Mouse (Mus musculus) ES-Bruce4 (cell line): ENCODE data around the gene Pum3. TPM values are rescaled to one million over a fixed set of nuclear protein-coding genes. Genes with fewer than 3 reads are reported as not detected.

Experiments used
- H3K27ac ChIP-seq: 2 replicates; pipeline ENCODE4 v1.5.1; 2012; ENCODE audit warnings: low read length, inconsistent platforms; ENCODE audit not compliant: insufficient read depth
- H3K27me3 ChIP-seq: 2 replicates; pipeline ENCODE4 v1.6.1; 2012; ENCODE audit warnings: mild to moderate bottlenecking, low read length, inconsistent platforms; ENCODE audit not compliant: control insufficient read depth, poor library complexity, insufficient read depth, severe bottlenecking
- H3K36me3 ChIP-seq: 2 replicates; pipeline ENCODE4 v1.6.1; 2012; ENCODE audit warnings: inconsistent platforms, mild to moderate bottlenecking, low read length, moderate library complexity; ENCODE audit not compliant: control insufficient read depth, poor library complexity, insufficient read depth, severe bottlenecking
- H3K4me1 ChIP-seq: one replicate; pipeline ENCODE4 v1.8.1; 2011; ENCODE audit warnings: low read length; ENCODE audit not compliant: control insufficient read depth, insufficient read depth
- H3K4me3 ChIP-seq: 2 replicates; pipeline ENCODE4 v1.5.1; 2011; ENCODE audit warnings: low read depth, mild to moderate bottlenecking, low read length
- H3K9ac ChIP-seq: 2 replicates; pipeline ENCODE4 v1.6.1; 2012; ENCODE audit warnings: low read depth, mild to moderate bottlenecking, inconsistent platforms; ENCODE audit not compliant: poor library complexity, severe bottlenecking
- H3K9me3 ChIP-seq: replicated peaks from 2 replicates; pipeline ENCODE4 v1.6.1; 2012; ENCODE audit warnings: mild to moderate bottlenecking, low read length, inconsistent platforms; ENCODE audit not compliant: control insufficient read depth, poor library complexity, insufficient read depth, severe bottlenecking
- CTCF ChIP-seq: IDR thresholded peaks from one replicate; pipeline ENCODE4 v1.8.1; 2011; ENCODE audit warnings: low read depth, low read length
- EP300 ChIP-seq: IDR thresholded peaks from 2 replicates; pipeline ENCODE4 v1.6.1; 2011; ENCODE audit warnings: low read depth, low read length; ENCODE audit not compliant: insufficient read depth
- POLR2A ChIP-seq: IDR thresholded peaks from one replicate; pipeline ENCODE4 v1.8.1; 2011; ENCODE audit warnings: low read length; ENCODE audit not compliant: insufficient read depth
- polyA plus RNA-seq: library from polyadenylated mRNA; stranded (reverse); fragments of >200 nt; gene quantifications from 2 replicates; pipeline ENCODE4 v1.2.4, GENCODE M21; 2011; ENCODE audit warnings: low read depth; ENCODE audit not compliant: missing spikeins, insufficient read depth, insufficient read length

The Pum3 gene
- polyA plus RNA-seq, 1 experiment, result 201 TPM

DNA sequence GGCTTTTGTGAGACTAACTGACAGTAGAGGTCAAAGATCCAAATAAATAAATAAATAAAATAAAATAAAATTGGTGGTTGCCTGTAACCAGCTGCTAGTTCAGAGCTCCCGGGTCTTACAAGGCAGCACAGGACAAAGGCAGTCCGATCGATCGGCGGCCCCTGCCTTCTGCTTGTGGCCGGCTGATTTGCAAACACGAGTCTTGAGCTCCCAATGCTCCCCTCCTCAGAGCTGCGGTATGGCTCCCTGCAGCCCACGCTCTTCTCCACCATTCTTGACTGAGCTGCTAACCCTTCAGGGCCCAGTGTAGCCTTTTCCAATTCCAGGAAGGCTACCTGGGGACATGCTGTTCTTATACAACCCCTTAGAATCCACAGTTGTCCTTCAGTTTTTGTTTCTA lies 31.8 kb downstream of the Pum3 start:
- Histone ChIP-seq H3K4me1 (no peaks in the 10 kb centered on the region), H3K9ac (no peak overlapping the region), H3K36me3 (peaks cover 51% of the 10 kb centered on the region), H3K9me3 (no peaks in the 10 kb centered on the region), H3K27ac (no peak overlapping the region), H3K27me3 (no peaks in the 10 kb centered on the region), H3K4me3 (no peak overlapping the region)
- TF ChIP-seq EP300 (no peak), POLR2A (no peak), CTCF (no peak)

DNA sequence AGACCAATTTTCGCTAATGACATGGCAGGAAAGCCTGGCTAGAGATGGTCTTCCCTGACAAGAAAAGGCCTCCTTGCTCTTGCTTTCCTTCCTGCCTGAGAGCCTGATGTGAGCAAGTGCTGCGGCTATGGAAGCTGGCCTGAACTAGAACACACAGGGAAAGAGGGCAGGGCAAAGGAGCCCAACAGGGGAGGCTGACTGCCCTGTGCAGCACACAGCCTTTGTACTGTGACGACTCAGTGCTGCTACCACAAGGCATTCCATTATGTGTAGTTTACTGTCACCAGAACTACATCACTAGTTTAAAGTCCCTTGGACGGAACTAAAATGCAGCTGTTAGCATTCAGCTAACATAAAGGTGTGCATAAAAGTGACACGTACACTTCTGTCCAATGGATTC lies 32.4 kb downstream of the Pum3 start:
- no peaks in the 10 kb centered on the region for H3K27me3 ChIP-seq
- no peak overlapping the region for H3K4me3 ChIP-seq
- peaks cover 55% of the 10 kb centered on the region for H3K36me3 ChIP-seq
- no peaks in the 10 kb centered on the region for H3K4me1 ChIP-seq
- TF ChIP-seq CTCF, result no peak
- no peak for TF ChIP-seq POLR2A
- TF ChIP-seq EP300, result no peak
- H3K27ac ChIP-seq, result no peak overlapping the region
- no peaks in the 10 kb centered on the region for H3K9me3 ChIP-seq
- no peak overlapping the region for H3K9ac ChIP-seq

DNA sequence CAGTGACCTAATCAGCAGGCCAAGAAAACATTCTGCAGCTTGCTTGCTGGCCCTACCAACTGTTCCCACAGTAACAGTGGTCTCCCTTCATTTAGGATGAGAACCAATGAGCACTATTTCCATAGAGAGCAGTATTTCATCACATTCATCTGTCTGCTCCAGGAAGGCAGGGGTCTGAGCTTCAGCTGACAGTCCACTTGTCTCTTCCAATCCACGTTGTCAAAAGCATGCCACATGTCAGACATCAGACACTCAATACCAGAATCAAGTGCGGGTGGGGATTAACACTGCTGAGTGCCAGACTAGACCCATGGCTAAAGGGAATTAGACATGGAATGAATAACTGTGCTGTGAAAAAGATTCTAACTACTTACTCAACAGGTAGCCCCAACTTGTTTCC lies 32.9 kb downstream of the Pum3 start:
- Histone ChIP-seq H3K4me3 (no peak overlapping the region), H3K36me3 (peaks cover 56% of the 10 kb centered on the region), H3K9me3 (no peaks in the 10 kb centered on the region), H3K27me3 (no peaks in the 10 kb centered on the region), H3K4me1 (no peaks in the 10 kb centered on the region), H3K9ac (no peak overlapping the region), H3K27ac (no peak overlapping the region)
- no peak for TF ChIP-seq EP300
- no peak for TF ChIP-seq CTCF
- TF ChIP-seq POLR2A, result no peak

DNA sequence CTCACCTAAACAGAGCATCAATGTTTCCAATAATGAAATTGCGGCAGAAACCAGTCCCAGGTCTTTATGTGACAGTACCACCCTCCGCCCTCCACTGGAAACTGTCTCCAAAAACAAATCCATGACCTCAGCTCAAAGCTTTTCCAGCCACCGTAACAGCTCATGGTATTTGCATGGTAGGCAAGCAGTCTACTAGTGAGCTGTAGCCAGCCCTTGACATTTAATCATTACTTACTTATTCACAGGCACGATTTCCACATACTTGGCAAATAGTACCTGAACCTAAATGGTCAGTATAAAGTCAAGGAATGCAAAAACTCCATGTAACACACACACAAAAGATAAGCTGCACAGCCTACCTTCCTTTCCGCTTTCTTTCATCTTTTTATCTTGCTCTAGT lies 33.7 kb downstream of the Pum3 start:
- Histone ChIP-seq H3K27ac (no peak overlapping the region), H3K4me1 (no peaks in the 10 kb centered on the region), H3K9me3 (no peaks in the 10 kb centered on the region), H3K9ac (no peak overlapping the region), H3K27me3 (no peaks in the 10 kb centered on the region), H3K4me3 (no peak overlapping the region), H3K36me3 (peaks cover 62% of the 10 kb centered on the region)
- TF ChIP-seq POLR2A, result no peak

DNA sequence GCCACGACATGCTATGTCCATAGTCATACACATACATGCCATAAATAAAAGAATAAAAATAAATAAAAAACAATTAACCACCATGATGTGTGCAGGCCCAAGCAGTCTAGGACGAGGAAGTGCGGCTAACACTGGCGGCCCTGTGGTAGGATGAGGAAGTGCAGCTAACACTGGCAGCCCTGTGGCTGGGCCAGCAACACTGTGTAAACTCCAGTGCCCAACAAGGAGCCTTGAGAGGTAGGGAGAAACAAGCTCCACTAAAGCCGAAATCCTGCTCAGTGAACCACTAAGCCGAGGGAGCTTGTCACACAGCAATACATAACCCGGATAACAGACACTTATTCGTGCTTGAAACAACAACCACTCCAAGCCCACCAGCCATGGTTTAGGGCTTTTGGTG lies 34.1 kb downstream of the Pum3 start:
- Histone ChIP-seq H3K27ac (no peak overlapping the region), H3K4me3 (no peak overlapping the region), H3K36me3 (peaks cover 64% of the 10 kb centered on the region), H3K9ac (no peak overlapping the region), H3K4me1 (no peaks in the 10 kb centered on the region), H3K9me3 (no peaks in the 10 kb centered on the region), H3K27me3 (no peaks in the 10 kb centered on the region)
- TF ChIP-seq CTCF (no peak), EP300 (no peak), POLR2A (no peak)

GRCm38 (mm10) chr19:27394341-27394990 lies 35.2 kb downstream of the Pum3 start:
- Histone ChIP-seq H3K27ac (no peak overlapping the region), H3K27me3 (no peaks in the 10 kb centered on the region), H3K4me3 (no peak overlapping the region), H3K9ac (no peak overlapping the region), H3K4me1 (no peaks in the 10 kb centered on the region), H3K36me3 (peaks cover 73% of the 10 kb centered on the region), H3K9me3 (no peaks in the 10 kb centered on the region)
- TF ChIP-seq POLR2A (no peak), EP300 (no peak)
